Mouse (Mus musculus) stomach, postnatal 0 days (tissue): ENCODE results near the gene Klk1b5. TPM values are rescaled to one million over a fixed set of nuclear protein-coding genes. Genes with fewer than 3 reads are reported as not detected.
"Not testable (repeated sequence)": the region's sequence is repeated elsewhere in the genome, so short reads cannot be mapped to it uniquely, and the experiment has no call there.

ENCODE experiments used
- ATAC-seq: fragments of 200-750 bp; cut with Nextera tagmentation; 2 replicates; pipeline ENCODE4 v1.8.0; 2017; ENCODE audit not compliant: low FRiP score, low TSS enrichment
- DNase-seq: peaks from one replicate; pipeline ENCODE4 v3.0.0-alpha.2; 2016; ENCODE audit warnings: low spot score
- H3K27ac ChIP-seq: fragments of 300-500 bp; sonication (generic); replicated peaks from 2 replicates; pipeline ENCODE4 v1.5.1; 2014; ENCODE audit warnings: mild to moderate bottlenecking, control low read depth
- H3K27me3 ChIP-seq: fragments of 300-500 bp; sonication (generic); 2 replicates; pipeline ENCODE4 v1.6.1; 2014; ENCODE audit warnings: low read length; ENCODE audit not compliant: control insufficient read depth, insufficient read depth
- H3K36me3 ChIP-seq: fragments of 300-500 bp; sonication (generic); 2 replicates; pipeline ENCODE4 v1.6.1; 2014; ENCODE audit warnings: low read length, mixed read lengths; ENCODE audit not compliant: control insufficient read depth, insufficient read depth
- H3K4me1 ChIP-seq: fragments of 300-500 bp; sonication (generic); replicated peaks from 2 replicates; pipeline ENCODE4 v1.6.1; 2014; ENCODE audit warnings: antibody characterized with exemption; ENCODE audit not compliant: control insufficient read depth, insufficient read depth
- H3K4me2 ChIP-seq: fragments of 300-500 bp; sonication (generic); replicated peaks from 2 replicates; pipeline ENCODE4 v1.6.1; 2014; ENCODE audit warnings: low read depth, mild to moderate bottlenecking, control low read depth, moderate library complexity
- H3K4me3 ChIP-seq: fragments of 300-500 bp; sonication (generic); 2 replicates; pipeline ENCODE4 v1.5.1; 2014; ENCODE audit warnings: low read depth, low read length, control low read depth
- H3K9ac ChIP-seq: fragments of 300-500 bp; sonication (generic); 2 replicates; pipeline ENCODE4 v1.6.1; 2014; ENCODE audit warnings: mild to moderate bottlenecking, low read length, control low read depth, mixed read lengths
- H3K9me3 ChIP-seq: fragments of 300-500 bp; sonication (generic); 2 replicates; pipeline ENCODE4 v1.6.1; 2016; ENCODE audit warnings: low read length; ENCODE audit not compliant: control insufficient read depth
- CTCF ChIP-seq: IDR thresholded peaks from 2 replicates; pipeline ENCODE4 v1.5.1; 2016; ENCODE audit warnings: antibody characterized with exemption, low read depth, mild to moderate bottlenecking, moderate library complexity
- EP300 ChIP-seq: optimal IDR thresholded peaks from 2 replicates; pipeline ENCODE3; 2016; ENCODE audit warnings: antibody characterized with exemption
- WGBS: fragments of 180-500 bp; shearing (Covaris S2); extraction: QIAGEN DNeasy Blood & Tissue Kit; methylation state at CpG from one replicate; pipeline ENCODE4 v1.1.7; 2014; 5-methylcytosine and 5-hydroxymethylcytosine counted together
- polyA plus RNA-seq: library from polyadenylated mRNA; unstranded; fragments of >200 nt; fragmentation: Nextera tagmentation; extraction: Ambion mirVana; gene quantifications from 2 replicates; pipeline ENCODE4 v1.2.1, GENCODE M21; 2015

Gene Klk1b5
- polyA plus RNA-seq, 1 experiment from 2014 or later = not detected

DNA sequence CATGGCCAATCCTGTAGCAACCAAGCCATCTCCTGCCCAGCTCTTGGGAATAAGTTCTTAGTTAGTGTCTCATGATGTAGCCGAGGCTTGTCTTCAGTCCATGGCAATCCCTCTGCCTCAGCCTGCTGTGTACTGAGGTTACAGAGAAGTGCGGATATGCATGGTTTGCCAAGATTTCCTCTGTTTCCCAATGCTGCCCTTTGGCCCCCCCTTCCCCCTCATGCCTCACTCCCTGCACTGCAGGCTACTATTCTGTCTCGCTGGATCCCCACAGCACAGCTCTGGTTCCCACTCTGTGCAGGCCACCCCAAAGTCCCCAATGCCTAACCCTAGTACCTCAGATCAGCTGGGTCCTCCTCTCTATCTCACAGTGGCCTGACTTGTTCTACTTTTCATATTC is 7.4 kb upstream of the Klk1b5 start:
- no peaks in the 10 kb centered on the region for H3K9me3 ChIP-seq
- no peaks in the 10 kb centered on the region for H3K36me3 ChIP-seq
- DNase-seq (no peak), ATAC-seq (no peak)
- H3K4me3 ChIP-seq = no peak overlapping the region
- no peaks in the 10 kb centered on the region for H3K27me3 ChIP-seq
- H3K4me2 ChIP-seq = no peak overlapping the region
- H3K4me1 ChIP-seq = no peaks in the 10 kb centered on the region
- TF ChIP-seq CTCF (no peak), EP300 (no peak)
- 67% methylated on average over 3 of the region's 3 CpGs for WGBS
- no peak overlapping the region for H3K9ac ChIP-seq
- H3K27ac ChIP-seq = no peak overlapping the region

DNA sequence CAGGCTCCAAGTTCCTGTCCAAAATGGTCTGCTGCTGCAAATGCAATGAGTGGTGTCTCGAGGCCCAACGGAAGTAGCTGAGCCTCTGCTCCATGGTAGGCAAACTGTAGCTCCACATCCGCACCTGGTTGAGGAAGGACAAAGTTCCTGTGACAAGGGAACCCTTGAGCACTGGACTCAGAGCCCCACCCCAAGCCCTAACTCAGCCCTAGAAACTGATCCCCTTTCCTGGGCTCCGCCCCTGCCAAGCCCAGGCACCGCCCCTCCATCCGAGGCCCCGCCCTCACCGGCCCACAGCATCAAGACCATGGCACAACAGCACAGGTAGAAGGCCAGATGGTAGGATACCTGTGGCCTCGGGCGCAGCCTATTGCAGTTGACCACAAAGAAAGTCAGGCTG is 5.9 kb downstream of the Klk1b5 start:
- not testable (repeated sequence) for H3K9me3 ChIP-seq, H3K4me2 ChIP-seq, H3K9ac ChIP-seq, H3K4me1 ChIP-seq, ATAC-seq, H3K27ac ChIP-seq, H3K36me3 ChIP-seq, H3K27me3 ChIP-seq, H3K4me3 ChIP-seq, DNase-seq
- 66% methylated on average over 8 of the region's 10 CpGs for WGBS

DNA sequence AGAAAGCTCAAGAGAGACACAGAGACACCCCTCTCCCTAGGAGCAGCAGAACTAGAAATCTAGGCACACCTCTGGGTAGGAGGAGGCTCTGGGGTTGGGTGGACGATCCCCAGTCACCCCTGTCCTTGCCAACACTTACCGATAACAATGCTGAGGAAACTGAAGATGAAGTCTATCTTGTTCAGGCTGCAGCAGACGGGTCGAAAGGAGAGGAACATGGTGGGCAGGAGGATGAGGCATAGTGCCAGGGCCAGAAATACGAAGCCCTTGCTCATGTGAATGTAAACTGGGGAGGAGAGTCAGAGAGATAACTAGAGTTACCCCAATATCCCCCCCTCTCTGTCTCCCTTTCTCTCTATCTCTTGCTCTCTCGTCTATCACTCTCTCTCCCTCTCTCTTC is 6.6 kb downstream of the Klk1b5 start:
- H3K4me1 ChIP-seq, H3K27ac ChIP-seq, H3K9me3 ChIP-seq, H3K4me2 ChIP-seq, H3K36me3 ChIP-seq, DNase-seq, H3K4me3 ChIP-seq, H3K27me3 ChIP-seq, ATAC-seq, H3K9ac ChIP-seq: not testable (repeated sequence)
- WGBS = 74% methylated on average over 5 of the region's 6 CpGs

DNA sequence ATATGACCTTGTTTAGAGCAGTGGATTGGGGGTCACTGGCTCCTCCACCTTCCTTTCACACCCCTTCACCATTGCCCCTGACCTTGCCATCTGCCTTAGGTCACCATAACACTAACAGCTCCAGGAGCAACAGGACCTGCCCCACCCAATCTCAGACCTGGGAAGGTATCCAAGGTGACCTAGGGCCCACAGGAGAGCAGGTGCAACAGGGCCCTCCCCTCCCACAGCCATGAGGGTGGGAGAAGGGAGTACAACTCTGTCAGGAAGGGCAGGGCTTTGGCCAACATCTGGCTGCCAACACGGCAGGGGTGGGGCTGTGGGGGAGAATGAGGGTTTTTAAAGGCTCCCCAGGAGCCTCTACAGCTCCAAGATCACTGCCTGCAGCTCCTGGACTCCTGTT is 9.3 kb downstream of the Klk1b5 start, which contains the start of gene Klk1:
Klk1 (plus strand) TSS at position 285 of the 400 bp plus-strand sequence.
- no peak within 1 kb of the TSS for H3K9ac ChIP-seq
- WGBS = 18% methylated on average over 1 of the region's 1 CpGs
- H3K4me1 ChIP-seq = no peaks in the 10 kb centered on the region
- H3K9me3 ChIP-seq = no peaks in the 10 kb centered on the region
- H3K36me3 ChIP-seq = no peaks in the 10 kb centered on the region
- H3K27me3 ChIP-seq = no peaks in the 10 kb centered on the region
- H3K4me3 ChIP-seq = no peak within 1 kb of the TSS
- no peak within 1 kb of the TSS for H3K27ac ChIP-seq
- no peak within 1 kb of the TSS for H3K4me2 ChIP-seq
- ATAC-seq (no peak), DNase-seq (peak; percentile 29)
- no peak for TF ChIP-seq EP300
- TF ChIP-seq CTCF = no peak

DNA sequence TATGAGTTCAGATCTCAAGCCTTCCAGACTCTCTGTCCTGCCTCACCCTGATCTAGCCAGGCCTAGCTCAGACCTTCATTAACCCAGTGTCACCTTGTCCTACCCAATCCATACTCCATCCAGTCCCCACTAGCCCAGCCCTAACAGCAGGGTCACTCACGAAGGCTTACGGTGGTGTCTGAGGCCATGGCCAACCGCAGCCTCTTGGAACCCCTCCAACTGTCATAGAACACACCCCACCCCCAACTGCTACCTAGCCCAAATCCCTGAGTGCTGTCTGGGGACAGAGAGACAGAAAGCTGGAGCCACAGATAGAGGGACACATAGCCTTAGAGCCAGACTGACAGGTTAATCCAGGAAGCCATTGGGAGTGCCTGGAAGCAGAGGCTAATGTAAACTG is 20.2 kb downstream of the Klk1b5 start, which contains the start of gene Gm36864:
Gm36864 (plus strand) TSS at position 269 of the 400 bp plus-strand sequence.
- TF ChIP-seq EP300 (no peak), CTCF (no peak)
- no peak within 1 kb of the TSS for H3K4me2 ChIP-seq
- no peaks in the 10 kb centered on the region for H3K4me1 ChIP-seq
- H3K27me3 ChIP-seq = no peaks in the 10 kb centered on the region
- no peak within 1 kb of the TSS for H3K4me3 ChIP-seq
- H3K36me3 ChIP-seq = no peaks in the 10 kb centered on the region
- ATAC-seq = no peak
- DNase-seq = no peak
- H3K9me3 ChIP-seq = no peaks in the 10 kb centered on the region
- H3K9ac ChIP-seq = no peak within 1 kb of the TSS
- H3K27ac ChIP-seq = no peak within 1 kb of the TSS
- 65% methylated on average over 3 of the region's 3 CpGs for WGBS

DNA sequence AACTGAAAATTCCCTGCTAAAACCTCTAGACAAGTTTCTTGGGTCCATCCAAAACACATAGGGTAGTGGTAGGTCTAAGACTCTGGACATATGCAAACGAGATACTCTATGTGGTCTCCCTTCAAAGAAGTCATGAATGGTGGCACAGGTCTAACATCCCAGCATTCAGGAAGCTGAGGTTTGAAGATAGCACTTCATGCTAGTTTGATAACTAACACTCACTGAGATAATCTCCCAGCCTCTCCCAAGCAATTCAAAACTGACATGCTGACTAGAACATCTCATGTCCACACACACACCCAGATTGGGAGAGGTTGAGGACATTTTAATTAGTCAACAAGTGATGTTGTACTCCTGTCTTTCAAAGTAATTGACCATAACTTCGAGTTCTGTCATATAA is 24.2 kb downstream of the Klk1b5 start:
- ATAC-seq = no peak
- 53% methylated on average over 2 of the region's 2 CpGs for WGBS
- no peak overlapping the region for H3K4me3 ChIP-seq
- no peak overlapping the region for H3K4me2 ChIP-seq
- TF ChIP-seq EP300 (no peak), CTCF (no peak)
- H3K4me1 ChIP-seq = no peaks in the 10 kb centered on the region
- no peaks in the 10 kb centered on the region for H3K36me3 ChIP-seq
- H3K9me3 ChIP-seq = no peaks in the 10 kb centered on the region
- DNase-seq = no peak
- H3K27me3 ChIP-seq = no peaks in the 10 kb centered on the region
- no peak overlapping the region for H3K27ac ChIP-seq
- no peak overlapping the region for H3K9ac ChIP-seq
